Mouse (Mus musculus) neural tube, embryonic 12.5 days (tissue): ENCODE measurements at regions not wholly inside any gene's neighbourhood (a gene's known extent, or its start where the extent isn't known, plus 50 kb on each side); places are given as distances from the start of the nearest gene placed in this dataset.

ENCODE experiments used
- ATAC-seq: fragments of 200-750 bp; cut with Nextera tagmentation; 2 replicates; pipeline ENCODE4 v1.8.0; 2017; ENCODE audit warnings: low read depth, mild to moderate bottlenecking, moderate TSS enrichment, moderate library complexity; ENCODE audit not compliant: low FRiP score
- H3K27ac ChIP-seq: fragments of 300-500 bp; sonication (generic); 2 replicates; pipeline ENCODE4 v1.5.1; 2016
- H3K27me3 ChIP-seq: fragments of 300-500 bp; sonication (generic); replicated peaks from 2 replicates; pipeline ENCODE4 v1.6.1; 2016; ENCODE audit warnings: mild to moderate bottlenecking
- H3K36me3 ChIP-seq: fragments of 300-500 bp; sonication (generic); 2 replicates; pipeline ENCODE4 v1.6.1; 2016; ENCODE audit warnings: mild to moderate bottlenecking
- H3K4me1 ChIP-seq: fragments of 300-500 bp; sonication (generic); 2 replicates; pipeline ENCODE4 v1.6.1; 2016
- H3K4me2 ChIP-seq: fragments of 300-500 bp; sonication (generic); replicated peaks from 2 replicates; pipeline ENCODE4 v1.6.1; 2016; ENCODE audit warnings: mild to moderate bottlenecking
- H3K4me3 ChIP-seq: fragments of 300-500 bp; sonication (generic); 2 replicates; pipeline ENCODE4 v1.5.1; 2016
- H3K9ac ChIP-seq: fragments of 300-500 bp; sonication (generic); 2 replicates; pipeline ENCODE4 v1.6.1; 2016; ENCODE audit warnings: mild to moderate bottlenecking
- H3K9me3 ChIP-seq: fragments of 300-500 bp; sonication (generic); 2 replicates; pipeline ENCODE4 v1.6.1; 2016; ENCODE audit warnings: mild to moderate bottlenecking
- WGBS: fragments of 180-500 bp; shearing (Covaris S2); methylation state at CpG from one replicate; pipeline ENCODE4 v1.1.7; 2016; 5-methylcytosine and 5-hydroxymethylcytosine counted together

DNA sequence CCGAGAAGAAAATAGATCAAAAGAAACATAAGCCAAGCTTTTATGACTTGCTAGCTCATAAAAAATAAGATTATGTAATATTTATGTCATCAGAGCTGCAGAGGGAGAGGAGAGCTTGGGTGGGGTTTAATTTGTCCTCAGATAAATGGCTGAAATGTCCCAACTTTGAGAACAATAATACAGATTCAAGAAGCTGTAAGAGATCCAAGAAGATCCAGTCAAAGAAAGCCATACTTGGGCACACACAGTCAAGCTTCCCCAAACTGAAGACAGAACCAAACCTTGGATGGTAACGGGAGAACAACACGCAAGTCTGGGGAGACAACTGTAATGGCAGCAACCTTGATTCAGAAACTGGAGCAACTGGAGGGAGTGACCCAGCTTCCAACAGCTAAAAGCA, 243.6 kb downstream of the Sorl1 start:
- H3K4me3 ChIP-seq = no peak overlapping the region
- no peak for ATAC-seq
- H3K9me3 ChIP-seq = no peaks in the 10 kb centered on the region
- H3K9ac ChIP-seq = no peak overlapping the region
- no peak overlapping the region for H3K4me2 ChIP-seq
- peaks cover 10% of the 10 kb centered on the region for H3K4me1 ChIP-seq
- H3K27ac ChIP-seq = no peak overlapping the region
- H3K27me3 ChIP-seq = no peaks in the 10 kb centered on the region
- WGBS = 92% methylated on average over 3 of the region's 3 CpGs
- H3K36me3 ChIP-seq = no peaks in the 10 kb centered on the region

DNA sequence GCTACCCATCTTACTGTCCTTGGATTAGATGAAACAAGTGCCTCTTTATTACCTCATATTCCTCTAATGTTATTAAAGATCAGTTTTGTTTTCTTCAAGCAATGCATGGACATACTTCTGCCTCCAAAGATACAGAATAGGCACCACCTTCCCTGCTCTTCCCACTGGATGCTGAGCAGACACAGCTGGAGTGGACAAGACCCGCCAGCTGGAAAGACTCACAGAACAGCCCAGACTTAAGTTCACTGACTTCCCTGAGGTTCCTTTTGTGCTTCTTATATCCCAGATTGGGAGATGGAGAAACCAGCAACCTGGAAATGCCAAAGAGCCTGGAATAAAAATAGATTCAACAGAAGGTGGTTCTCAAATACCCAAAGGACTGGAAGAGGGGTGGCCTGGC, 245.0 kb downstream of the Sorl1 start:
- H3K9ac ChIP-seq = no peak overlapping the region
- H3K9me3 ChIP-seq = no peaks in the 10 kb centered on the region
- H3K36me3 ChIP-seq = no peaks in the 10 kb centered on the region
- H3K4me3 ChIP-seq = no peak overlapping the region
- no peaks in the 10 kb centered on the region for H3K27me3 ChIP-seq
- H3K4me2 ChIP-seq = no peak overlapping the region
- H3K4me1 ChIP-seq = peaks cover 10% of the 10 kb centered on the region
- no peak for ATAC-seq
- WGBS = 79% methylated on average over 1 of the region's 1 CpGs
- H3K27ac ChIP-seq = no peak overlapping the region

GRCm38 (mm10) chr9:41861136-41861535, 263.0 kb downstream of the Sorl1 start:
- Histone ChIP-seq H3K36me3 (no peaks in the 10 kb centered on the region), H3K9me3 (no peaks in the 10 kb centered on the region), H3K27ac (peak overlapping the region; percentile 51; the same call in 1 of the 2 replicates), H3K9ac (no peak overlapping the region), H3K4me1 (peaks cover 35% of the 10 kb centered on the region), H3K27me3 (no peaks in the 10 kb centered on the region), H3K4me2 (peak overlapping the region; percentile 32; the same call in 1 of the 2 replicates), H3K4me3 (no peak overlapping the region)
- no peak; the same call in none of the 2 replicates for ATAC-seq
- 50% methylated on average over 5 of the region's 5 CpGs for WGBS

DNA sequence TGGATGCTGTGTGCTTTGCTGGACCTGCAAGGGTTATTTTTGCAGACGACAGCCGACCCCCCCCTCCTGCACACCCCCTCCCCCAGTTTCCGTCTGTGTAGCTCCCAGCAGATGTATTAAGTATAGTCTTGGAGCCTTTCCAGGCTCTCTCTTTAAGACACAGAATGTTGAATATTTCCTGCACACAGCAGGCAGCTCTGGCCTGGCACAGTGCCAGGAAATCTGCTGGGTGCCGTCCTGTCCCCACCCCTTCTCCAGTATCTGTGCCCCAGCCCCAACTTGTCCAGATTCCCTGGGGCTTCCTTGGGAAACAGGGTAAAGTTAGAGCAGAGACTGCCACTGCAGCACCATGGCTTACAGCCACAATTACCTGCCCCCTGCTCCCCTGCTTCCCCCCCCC, 263.4 kb downstream of the Sorl1 start:
- Histone ChIP-seq H3K36me3 (no peaks in the 10 kb centered on the region), H3K27ac (peak overlapping the region; percentile 51; the same call in 1 of the 2 replicates), H3K4me3 (no peak overlapping the region), H3K4me2 (peak overlapping the region; percentile 32; the same call in 1 of the 2 replicates), H3K27me3 (no peaks in the 10 kb centered on the region), H3K9me3 (no peaks in the 10 kb centered on the region), H3K9ac (no peak overlapping the region), H3K4me1 (peaks cover 35% of the 10 kb centered on the region)
- ATAC-seq = peak; percentile 88
- WGBS = 10% methylated on average over 4 of the region's 4 CpGs

GRCm38 (mm10) chr9:41859780-41860179, 264.3 kb downstream of the Sorl1 start:
- Histone ChIP-seq H3K27ac (no peak overlapping the region), H3K4me2 (no peak overlapping the region), H3K4me3 (no peak overlapping the region), H3K4me1 (peaks cover 35% of the 10 kb centered on the region), H3K9me3 (no peaks in the 10 kb centered on the region), H3K27me3 (no peaks in the 10 kb centered on the region), H3K36me3 (no peaks in the 10 kb centered on the region), H3K9ac (no peak overlapping the region)
- WGBS = 86% methylated on average over 3 of the region's 3 CpGs
- ATAC-seq = no peak

GRCm38 (mm10) chr9:41852099-41852498, 272.0 kb downstream of the Sorl1 start:
- Histone ChIP-seq H3K9me3 (0 out of 2 replicates have a peak, but pooled peaks cover 4% of the 10 kb centered on the region), H3K27ac (no peak overlapping the region), H3K9ac (no peak overlapping the region), H3K27me3 (no peaks in the 10 kb centered on the region), H3K36me3 (no peaks in the 10 kb centered on the region), H3K4me1 (0 out of 2 replicates have a peak, but pooled peaks cover under 1% of the 10 kb centered on the region), H3K4me2 (no peak overlapping the region), H3K4me3 (no peak overlapping the region)
- ATAC-seq = no peak
- WGBS = 76% methylated on average over 1 of the region's 1 CpGs

DNA sequence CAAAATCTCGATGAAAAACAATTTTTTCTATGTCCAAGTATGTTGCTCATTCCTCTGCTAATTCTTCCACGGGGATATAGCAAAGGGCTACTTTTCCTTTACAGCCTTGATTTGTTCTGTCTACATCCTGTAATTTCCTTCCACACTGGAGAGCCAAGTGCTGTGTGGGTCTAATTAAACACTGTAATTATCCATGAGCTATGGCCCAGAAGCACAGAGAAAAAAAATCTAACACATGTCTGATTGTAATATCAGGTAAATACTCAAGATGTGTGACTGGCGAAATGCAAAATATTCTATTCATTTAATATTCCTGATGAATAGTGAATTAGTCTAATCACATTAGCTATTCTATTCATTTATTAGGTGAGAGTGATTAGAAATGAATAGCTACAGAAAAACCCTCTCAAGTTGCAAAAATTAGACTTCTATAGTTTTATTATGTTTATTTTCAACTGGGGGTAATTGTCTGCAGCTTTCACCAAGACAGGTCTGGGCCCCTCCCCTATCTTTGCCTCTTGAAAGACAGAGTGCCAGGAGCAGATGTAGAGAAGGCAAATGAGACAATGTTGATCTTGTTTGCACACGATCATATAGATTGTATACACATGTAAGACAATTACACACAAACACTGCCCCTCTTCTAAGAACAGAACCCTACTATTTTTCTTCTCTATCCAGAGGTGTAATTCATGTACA, 274.3 kb downstream of the Sorl1 start:
- Histone ChIP-seq H3K4me2 (no peak overlapping the region), H3K27me3 (no peaks in the 10 kb centered on the region), H3K9me3 (0 out of 2 replicates have a peak, but pooled peaks cover 4% of the 10 kb centered on the region), H3K36me3 (no peaks in the 10 kb centered on the region), H3K27ac (no peak overlapping the region), H3K4me1 (no peaks in the 10 kb centered on the region), H3K9ac (no peak overlapping the region), H3K4me3 (no peak overlapping the region)
- no peak for ATAC-seq
- WGBS = 88% methylated on average over 4 of the region's 4 CpGs

DNA sequence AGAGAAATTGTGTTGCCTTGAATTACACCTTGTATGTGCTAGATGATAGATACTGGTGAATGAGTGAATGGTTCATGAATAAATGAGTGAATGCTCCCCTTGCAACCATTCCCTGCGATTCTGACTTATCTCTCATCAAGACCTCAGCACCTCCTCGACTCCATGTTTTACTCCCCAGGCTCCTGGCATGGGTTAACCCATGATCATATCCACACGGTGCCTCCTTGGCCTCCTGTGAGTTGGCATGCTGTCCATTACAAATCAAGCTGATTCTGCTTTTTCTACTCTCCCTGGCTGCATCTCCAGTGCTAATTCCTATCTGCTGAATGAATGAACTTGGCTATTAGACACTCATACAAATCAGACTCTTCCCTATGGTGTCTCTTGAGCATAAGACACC, 279.5 kb downstream of the Sorl1 start:
- no peak overlapping the region for H3K9ac ChIP-seq
- ATAC-seq = no peak
- H3K4me1 ChIP-seq = no peaks in the 10 kb centered on the region
- no peaks in the 10 kb centered on the region for H3K36me3 ChIP-seq
- no peaks in the 10 kb centered on the region for H3K9me3 ChIP-seq
- H3K27ac ChIP-seq = no peak overlapping the region
- no peak overlapping the region for H3K4me3 ChIP-seq
- no peaks in the 10 kb centered on the region for H3K27me3 ChIP-seq
- H3K4me2 ChIP-seq = no peak overlapping the region
- WGBS = 90% methylated on average over 3 of the region's 3 CpGs

- H3K9me3 ChIP-seq = peaks cover 8% of the 10 kb centered on the region; the same call in 1 of the 2 replicates
- no peak overlapping the region for H3K4me3 ChIP-seq
- 48% methylated on average over 11 of the region's 11 CpGs for WGBS
- H3K36me3 ChIP-seq = no peaks in the 10 kb centered on the region
- no peaks in the 10 kb centered on the region for H3K27me3 ChIP-seq
- peak; percentile 44; the same call in 1 of the 2 replicates for ATAC-seq
- no peak overlapping the region for H3K9ac ChIP-seq
- H3K4me1 ChIP-seq = peaks cover 7% of the 10 kb centered on the region; the same call in 1 of the 2 replicates
- H3K27ac ChIP-seq = no peak overlapping the region
- H3K4me2 ChIP-seq = no peak overlapping the region
These were observed 289.4 kb downstream of the Sorl1 start for GRCm38 (mm10) chr9:41834487-41835404.

- Histone ChIP-seq H3K36me3 (no peaks in the 10 kb centered on the region), H3K9ac (no peak overlapping the region), H3K4me3 (no peak overlapping the region), H3K4me1 (peaks cover 7% of the 10 kb centered on the region; the same call in 1 of the 2 replicates), H3K27ac (no peak overlapping the region), H3K27me3 (no peaks in the 10 kb centered on the region), H3K4me2 (no peak overlapping the region), H3K9me3 (peaks cover 8% of the 10 kb centered on the region; the same call in 1 of the 2 replicates)
- 95% methylated on average over 1 of the region's 1 CpGs for WGBS
- ATAC-seq = no peak
These were observed 290.7 kb downstream of the Sorl1 start for GRCm38 (mm10) chr9:41833408-41833807.

GRCm38 (mm10) chr9:41827356-41827755, 296.7 kb downstream of the Sorl1 start:
- H3K4me2 ChIP-seq = no peak overlapping the region
- no peak overlapping the region for H3K27ac ChIP-seq
- no peak overlapping the region for H3K9ac ChIP-seq
- no peaks in the 10 kb centered on the region for H3K36me3 ChIP-seq
- H3K27me3 ChIP-seq = no peaks in the 10 kb centered on the region
- WGBS = 81% methylated on average over 4 of the region's 4 CpGs
- ATAC-seq = no peak
- H3K9me3 ChIP-seq = no peaks in the 10 kb centered on the region
- no peaks in the 10 kb centered on the region for H3K4me1 ChIP-seq
- H3K4me3 ChIP-seq = no peak overlapping the region

GRCm38 (mm10) chr9:41821401-41821800, 302.7 kb downstream of the Sorl1 start:
- Histone ChIP-seq H3K4me1 (no peaks in the 10 kb centered on the region), H3K36me3 (no peaks in the 10 kb centered on the region), H3K27me3 (no peaks in the 10 kb centered on the region), H3K4me2 (no peak overlapping the region), H3K9me3 (no peaks in the 10 kb centered on the region), H3K27ac (no peak overlapping the region), H3K9ac (no peak overlapping the region), H3K4me3 (no peak overlapping the region)
- no peak for ATAC-seq
- 75% methylated on average over 4 of the region's 4 CpGs for WGBS
